Mouse (Mus musculus): ENCODE measurements around the gene Samd14.

Samd14 gene

GRCm38 (mm10) chr11:95073835-95074234, 64.2 kb downstream of the Samd14 start:
- no peak for DNase-seq (ENCODE audit: low spot score)

GRCm38 (mm10) chr11:95074694-95075093, 65.0 kb downstream of the Samd14 start:
- no peak for DNase-seq (ENCODE audit: low spot score)

DNA sequence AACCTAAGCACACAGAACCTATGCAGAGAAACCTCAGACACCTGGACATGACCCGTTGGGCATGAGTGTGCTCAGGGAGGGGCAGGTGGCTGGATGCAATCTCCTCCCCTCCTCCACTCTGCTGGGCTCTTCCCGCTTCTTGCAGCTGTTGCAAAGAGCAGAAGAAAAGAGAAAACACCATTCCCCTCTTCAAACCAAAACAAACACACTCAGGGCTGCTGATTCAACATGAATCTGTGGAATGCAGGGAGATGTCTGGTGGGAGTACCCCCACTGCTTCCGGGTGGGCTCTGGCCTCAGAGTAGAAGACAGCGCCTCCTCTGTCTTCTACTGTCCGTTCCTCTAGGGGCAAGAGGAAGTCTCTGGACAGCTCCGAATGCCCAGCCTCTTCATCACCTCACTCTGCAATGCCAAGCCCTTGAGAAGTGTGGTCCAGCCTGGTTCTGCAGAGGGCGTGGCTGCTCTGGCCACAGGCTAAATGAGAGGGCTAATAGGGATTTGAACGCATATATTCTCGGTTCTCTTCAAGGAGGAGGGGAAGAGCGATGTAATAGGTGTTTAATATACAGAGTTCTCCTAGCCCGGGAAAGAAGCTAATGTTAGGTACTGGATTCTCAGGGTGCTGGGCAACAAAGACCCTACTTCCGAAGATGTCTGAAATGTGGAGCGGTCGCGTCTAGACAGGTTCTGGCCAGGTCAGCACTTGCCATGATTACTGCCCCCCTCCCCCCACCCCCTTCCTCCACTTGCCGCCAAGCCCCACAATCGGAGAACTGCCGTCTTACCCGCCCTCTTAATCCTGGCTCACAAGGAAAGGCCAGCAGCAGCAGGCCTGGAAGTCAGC, 65.7 kb downstream of the Samd14 start:
- peak; percentile 60 for DNase-seq (ENCODE audit: low spot score)

Measured in embryo, embryonic 10 days (tissue).